In genomic region chr14:96553668-96554067, GRCm38 (mm10) we compare ENCODE assay signal across 17 mouse cellular contexts. TPM values are rescaled to one million over a fixed set of nuclear protein-coding genes. Genes with fewer than 3 reads are reported as not detected.
"Had no signal": no experiment of that assay in that cellular context is flagged by ENCODE, and none has a peak within 500 bp of the region (broad histone marks: within the 10 kb centered on the region; RNA-seq: fewer than 3 reads in every experiment).

No protein-coding gene starts in this region.

- DNase-seq: gastrocnemius, adult 2 months; gastrocnemius, postnatal 10 days; gastrocnemius, postnatal 25 days; heart, adult 2 months; heart, postnatal 14 days; heart, postnatal 36 days; kidney, adult 11 months; kidney, adult 2 months; kidney, adult 9 months; kidney, postnatal 14 days; kidney, postnatal 36 days; layer of hippocampus, adult 9-11 months; layer of hippocampus, postnatal 36 days had no signal

RNA-seq across cellular contexts. Expression of gene Klhl1, which starts 34.8 kb away (rescaled TPM):
- total RNA-seq: gastrocnemius, adult 2 months; gastrocnemius, postnatal 10 days; gastrocnemius, postnatal 25 days; gastrocnemius, postnatal 4 days; granulocyte monocyte progenitor cell, adult 5-6 weeks; heart, adult 2 months; heart, postnatal 14 days; heart, postnatal 36 days; hematopoietic stem cell, adult 5-6 weeks; liver, adult 2 months had no signal
